Mouse (Mus musculus) right cerebral cortex, postnatal 4 days (tissue): Measurements from ENCODE around the gene Lgmn.

ENCODE experiments used
- DNase-seq: peaks from one replicate; pipeline ENCODE4 v3.0.0-alpha.2; 2022

The Lgmn gene

DNA sequence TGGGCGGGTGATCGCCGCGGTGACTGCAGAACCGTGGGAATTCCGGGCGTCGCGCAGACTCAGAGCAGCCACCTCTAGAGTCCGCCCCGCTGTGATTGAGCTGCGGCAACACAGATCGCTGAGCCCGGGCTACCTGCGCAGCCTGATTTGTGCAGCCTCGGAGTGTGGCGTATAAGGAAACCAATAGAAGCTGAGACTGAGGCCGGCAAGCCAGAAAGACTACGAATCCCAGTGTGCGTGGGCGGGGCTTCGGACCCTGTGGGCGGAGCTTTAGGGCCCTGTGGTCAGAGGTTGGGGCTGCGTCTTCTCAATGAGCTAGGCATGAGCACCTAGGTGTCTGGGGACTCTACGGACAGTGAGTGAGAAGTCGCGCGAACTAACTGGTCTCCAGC lies at the start of gene Lgmn:
Gene Lgmn, minus strand, starts transcription at position 182 of the 392 bp plus-strand sequence.
- peak; percentile 98 for DNase-seq

DNA sequence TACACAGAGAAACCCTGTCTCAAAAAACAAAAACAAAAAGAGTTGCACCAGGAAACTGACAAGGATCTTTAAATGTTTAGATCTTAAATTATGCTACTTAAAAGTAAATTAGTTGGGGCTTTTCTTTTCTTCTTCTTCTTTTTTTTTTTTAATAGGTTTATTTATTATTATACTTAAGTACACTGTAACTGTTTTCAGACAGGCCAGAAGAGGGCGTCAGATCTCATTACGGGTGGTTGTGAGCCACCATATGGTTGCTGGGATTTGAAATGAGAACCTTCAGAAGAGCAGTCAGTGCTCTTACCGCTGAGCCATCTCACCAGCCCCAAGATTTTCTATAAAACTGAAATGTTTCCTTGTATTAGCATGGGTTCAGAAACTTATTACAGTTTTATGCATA lies 45.3 kb upstream of the Lgmn start:
- DNase-seq: no peak

- no peak for DNase-seq
These were observed 40.9 kb upstream of the Lgmn start for GRCm38 (mm10) chr12:102480481-102480880.

- DNase-seq: no peak
These were observed 34.8 kb upstream of the Lgmn start for GRCm38 (mm10) chr12:102474411-102474810.

DNA sequence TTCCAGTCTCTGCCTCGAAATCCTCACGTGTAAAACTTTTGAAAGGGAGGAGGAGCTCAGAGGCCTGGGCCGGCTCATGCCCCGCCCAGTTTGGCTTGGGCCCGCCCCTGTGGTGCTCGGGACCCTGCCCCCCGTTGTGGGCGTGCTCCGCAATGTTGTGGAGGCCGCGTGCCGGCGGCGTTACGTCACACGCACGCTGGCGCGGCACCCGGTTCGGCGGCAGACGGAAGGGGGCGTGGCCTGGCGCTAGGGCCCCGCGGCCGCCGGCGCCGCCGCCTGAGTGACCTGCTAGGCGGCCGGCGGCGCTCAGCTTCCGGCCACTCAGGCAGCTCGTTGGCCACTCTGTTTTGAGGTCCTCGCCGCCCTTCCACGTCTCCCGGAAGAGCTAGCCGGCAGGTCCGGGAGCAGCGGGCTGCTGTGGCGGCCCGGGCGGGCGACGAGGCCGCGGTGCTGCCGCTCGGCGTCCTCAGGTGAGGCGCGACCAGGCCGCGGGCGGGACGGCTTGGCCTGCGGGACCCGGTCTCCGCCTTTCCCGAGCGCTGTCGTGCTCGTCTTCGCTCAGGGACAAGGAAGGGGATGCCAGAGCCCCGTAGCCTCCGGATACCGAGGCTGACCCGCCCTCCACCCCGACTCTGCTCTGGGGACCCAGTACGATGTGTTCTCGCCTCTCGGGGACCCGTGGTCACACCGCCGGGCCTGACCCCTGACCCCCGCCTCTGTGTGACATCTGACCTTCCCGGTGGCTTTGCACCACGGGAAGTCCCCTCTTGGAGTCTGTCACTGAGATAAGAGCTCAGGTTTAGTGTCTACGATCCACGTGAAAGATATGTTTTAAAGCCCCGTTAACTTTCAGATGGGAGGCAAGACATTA lies 29.5 kb upstream of the Lgmn start, which contains the start of gene Golga5:
Gene Golga5, plus strand, starts transcription at position 242 of the 871 bp plus-strand sequence.
- peak; percentile 95 for DNase-seq

- no peak for DNase-seq
These were observed 28.5 kb upstream of the Lgmn start for GRCm38 (mm10) chr12:102468136-102468535.

DNA sequence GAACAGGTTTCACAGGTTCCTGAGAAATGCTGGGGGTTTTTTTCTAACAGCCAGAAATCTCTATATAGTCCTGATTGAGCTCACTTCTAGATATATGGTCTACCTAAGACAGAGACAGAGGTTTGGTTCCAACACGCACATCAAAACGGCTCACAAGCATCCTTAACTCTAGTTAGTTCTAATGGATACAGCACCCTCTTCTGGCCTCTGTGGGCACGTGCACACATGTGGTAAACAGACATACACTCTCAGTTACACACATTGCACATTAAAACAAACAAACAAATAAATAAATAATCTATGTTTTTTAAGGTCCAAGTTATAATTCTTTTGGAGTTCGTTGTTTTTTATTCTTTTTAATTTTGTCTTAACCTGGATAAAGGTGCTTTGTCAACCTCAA lies 25.0 kb upstream of the Lgmn start:
- DNase-seq: no peak

- no peak for DNase-seq
These were observed 21.6 kb upstream of the Lgmn start for GRCm38 (mm10) chr12:102461177-102461576.

GRCm38 (mm10) chr12:102460014-102460413 lies 20.4 kb upstream of the Lgmn start:
- no peak for DNase-seq

GRCm38 (mm10) chr12:102456467-102457193 lies 17.0 kb upstream of the Lgmn start:
- DNase-seq: no peak

DNA sequence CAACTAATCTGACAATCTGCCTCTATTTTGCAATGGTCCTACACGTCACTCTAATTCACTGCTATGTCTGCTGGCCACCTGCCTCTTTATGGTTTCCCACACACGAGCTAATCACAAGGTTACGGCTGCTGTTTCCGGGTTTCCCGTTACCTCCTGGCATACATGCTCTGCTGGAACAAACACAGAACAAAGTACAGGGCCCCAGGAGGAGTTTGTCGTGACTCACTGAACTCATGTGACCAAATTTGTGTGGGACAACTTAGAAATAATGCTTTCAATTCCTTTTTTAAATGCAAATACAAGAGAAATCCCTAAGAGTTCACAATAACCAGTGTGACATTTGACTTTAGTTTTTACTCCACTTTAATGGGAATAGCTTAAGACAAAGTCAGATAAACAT lies 14.0 kb upstream of the Lgmn start:
- no peak for DNase-seq

GRCm38 (mm10) chr12:102451126-102451851 lies 11.7 kb upstream of the Lgmn start:
- no peak for DNase-seq

DNA sequence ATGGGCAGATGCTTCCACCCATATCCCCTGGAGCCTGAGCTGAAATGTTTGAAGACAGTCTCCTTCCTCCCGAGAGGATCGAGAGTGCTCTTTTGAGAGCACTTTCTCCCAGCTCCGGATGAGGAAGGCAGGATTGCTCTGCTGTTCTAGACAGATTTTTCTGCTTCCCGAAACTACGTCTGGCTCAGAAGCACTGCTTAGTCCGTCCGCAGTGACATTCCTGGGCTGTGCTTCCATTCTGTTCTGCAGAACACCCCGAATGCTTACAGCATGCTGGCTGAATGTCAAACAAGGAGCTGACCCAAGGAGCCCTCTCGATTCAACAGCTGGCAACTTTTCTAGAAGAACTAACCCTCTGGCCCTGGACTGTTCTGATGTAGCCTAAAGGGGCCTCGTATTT lies 10.8 kb upstream of the Lgmn start:
- DNase-seq: no peak

- no peak for DNase-seq
These were observed 5.8 kb upstream of the Lgmn start for GRCm38 (mm10) chr12:102445436-102445835.

DNA sequence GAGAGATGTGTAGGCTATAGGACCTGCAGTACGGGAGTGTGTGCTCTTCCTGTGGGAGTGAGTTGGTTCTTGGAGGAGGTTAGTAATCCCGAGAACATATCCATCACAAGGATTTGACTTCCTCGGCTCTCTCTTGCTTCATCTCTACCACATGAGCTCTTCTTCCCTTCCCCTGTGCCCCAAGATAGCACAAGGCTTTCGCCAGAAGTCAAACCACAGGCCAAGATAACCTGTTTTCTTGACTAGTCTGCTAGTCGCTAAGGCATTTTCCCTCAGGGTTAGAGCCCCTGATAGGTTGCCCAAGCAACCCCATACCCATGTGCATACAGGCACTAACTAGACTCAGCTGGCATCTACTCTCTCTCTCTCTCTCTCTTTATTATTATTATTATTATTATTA lies 4.1 kb upstream of the Lgmn start:
- DNase-seq: no peak

- no peak for DNase-seq
These were observed 3.0 kb upstream of the Lgmn start for GRCm38 (mm10) chr12:102442639-102443038.

DNA sequence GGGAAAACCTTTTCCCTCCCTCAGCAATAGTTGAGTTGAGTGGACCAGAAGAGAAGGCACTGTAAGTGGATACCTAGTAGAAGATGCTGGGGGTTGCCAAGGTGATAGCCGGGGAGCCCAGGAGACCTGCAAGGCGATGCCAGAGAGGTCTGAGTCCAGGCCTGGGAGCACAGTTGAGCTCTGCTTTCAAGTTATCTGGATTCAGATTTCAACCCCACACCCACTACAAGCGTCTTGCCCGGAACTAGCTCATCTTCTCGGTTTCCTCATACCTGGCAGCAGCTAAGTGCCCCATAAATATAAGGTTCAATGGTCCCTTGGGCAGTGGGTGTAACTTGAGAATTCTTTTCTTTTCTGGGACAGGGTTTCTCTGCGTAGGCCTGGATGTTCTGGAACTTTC lies 1.5 kb upstream of the Lgmn start:
- DNase-seq: no peak

GRCm38 (mm10) chr12:102440551-102440950 lies 938 bp upstream of the Lgmn start:
- no peak for DNase-seq

DNA sequence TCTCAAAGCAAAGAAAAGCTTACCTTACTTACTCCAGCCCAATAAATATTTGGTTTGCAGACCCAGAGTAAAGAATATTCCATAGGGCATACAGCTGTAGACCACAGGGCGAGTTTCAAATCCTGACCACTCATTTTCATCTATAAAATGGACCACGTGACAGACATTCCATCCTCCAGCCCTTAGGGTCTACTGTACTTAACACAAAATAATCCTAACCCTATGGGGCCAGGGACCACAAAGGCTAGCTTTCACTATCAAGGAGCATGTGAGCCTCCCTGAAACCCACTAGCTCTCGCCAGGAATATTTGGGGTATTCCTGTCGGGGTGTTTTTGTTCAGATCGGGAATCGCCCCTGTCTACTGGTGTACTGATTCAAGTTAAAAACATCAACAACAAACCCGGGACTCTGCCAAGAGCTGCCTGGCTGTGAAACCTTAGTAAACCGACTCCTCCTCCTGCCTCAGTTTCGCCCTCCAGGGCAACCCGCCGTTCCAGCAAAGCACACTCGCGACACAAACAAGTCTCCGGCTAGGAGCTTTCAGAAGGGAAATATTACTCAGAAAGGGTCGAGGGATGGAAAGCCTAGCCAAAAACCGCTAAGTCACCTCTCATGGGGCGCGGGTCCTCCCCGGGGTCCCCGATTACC lies 506 bp downstream of the Lgmn start:
- no peak for DNase-seq

- no peak for DNase-seq
These were observed 1.7 kb downstream of the Lgmn start for GRCm38 (mm10) chr12:102437952-102438351.

DNA sequence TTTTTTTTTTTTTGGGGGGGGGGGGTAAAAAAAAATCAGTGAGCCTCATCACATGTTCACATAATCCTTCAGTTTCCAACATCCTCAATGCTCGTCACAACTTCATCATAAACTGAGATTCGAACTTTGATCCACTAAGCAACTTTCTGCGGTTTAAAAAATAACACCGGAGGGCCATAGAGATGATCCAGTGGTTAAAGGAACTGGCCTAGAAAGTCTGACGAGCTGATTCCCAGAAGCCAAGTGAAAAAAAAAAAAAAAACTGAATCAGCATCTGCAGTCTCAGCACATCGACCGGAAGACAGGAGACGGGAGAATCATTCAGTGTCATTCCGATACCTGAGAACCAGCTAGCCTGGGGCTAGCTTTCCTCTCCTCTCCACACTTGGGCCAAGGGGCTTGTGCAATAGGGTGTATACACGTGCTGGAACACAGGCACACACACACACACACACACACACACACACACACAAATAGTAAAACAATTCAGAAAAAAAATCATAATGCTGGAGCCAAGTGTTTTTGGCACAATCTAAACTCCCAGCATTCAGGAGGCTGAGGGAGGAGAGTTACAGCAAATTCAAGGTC lies 2.6 kb downstream of the Lgmn start:
- no peak for DNase-seq

- no peak for DNase-seq
These were observed 5.5 kb downstream of the Lgmn start for GRCm38 (mm10) chr12:102434107-102434506.

- DNase-seq: no peak
These were observed 7.4 kb downstream of the Lgmn start for GRCm38 (mm10) chr12:102432238-102432637.
